Mouse (Mus musculus) kidney, postnatal 0 days (tissue): ENCODE data around the gene Pnrc2. TPM values are rescaled to one million over a fixed set of nuclear protein-coding genes. Genes with fewer than 3 reads are reported as not detected.

Experiments
- ATAC-seq: fragments of 200-750 bp; cut with Nextera tagmentation; replicated peaks from 2 replicates; pipeline ENCODE4 v1.8.0; 2017; ENCODE audit warnings: low read depth, moderate number of reproducible peaks, moderate TSS enrichment, moderate library complexity; ENCODE audit not compliant: low FRiP score
- DNase-seq: peaks from one replicate; pipeline ENCODE4 v3.0.0-alpha.2; 2016; ENCODE audit warnings: low spot score
- H3K27ac ChIP-seq: fragments of 300-500 bp; sonication (generic); 2 replicates; pipeline ENCODE4 v1.5.1; 2014; ENCODE audit warnings: mild to moderate bottlenecking
- H3K27me3 ChIP-seq: fragments of 300-500 bp; sonication (generic); 2 replicates; pipeline ENCODE4 v1.6.1; 2014; ENCODE audit warnings: low read length, mixed read lengths; ENCODE audit not compliant: insufficient read depth
- H3K36me3 ChIP-seq: fragments of 300-500 bp; sonication (generic); 2 replicates; pipeline ENCODE4 v1.6.1; 2014; ENCODE audit warnings: low read length, mixed read lengths; ENCODE audit not compliant: insufficient read depth
- H3K4me1 ChIP-seq: fragments of 300-500 bp; sonication (generic); replicated peaks from 2 replicates; pipeline ENCODE4 v1.6.1; 2014; ENCODE audit warnings: antibody characterized with exemption, low read length, mixed read lengths; ENCODE audit not compliant: insufficient read depth
- H3K4me2 ChIP-seq: fragments of 300-500 bp; sonication (generic); 2 replicates; pipeline ENCODE4 v1.6.1; 2014; ENCODE audit warnings: mild to moderate bottlenecking, low read length, moderate library complexity, mixed read lengths
- H3K4me3 ChIP-seq: fragments of 300-500 bp; sonication (generic); replicated peaks from 2 replicates; pipeline ENCODE4 v1.5.1; 2014; ENCODE audit warnings: low read depth, low read length
- H3K9ac ChIP-seq: fragments of 300-500 bp; sonication (generic); 2 replicates; pipeline ENCODE4 v1.6.1; 2014; ENCODE audit warnings: low read depth, low read length
- H3K9me3 ChIP-seq: fragments of 300-500 bp; sonication (generic); replicated peaks from 2 replicates; pipeline ENCODE4 v1.6.1; 2016; ENCODE audit warnings: low read length, inconsistent platforms, mixed read lengths
- CTCF ChIP-seq: IDR thresholded peaks from 2 replicates; pipeline ENCODE4 v1.5.1; 2016; ENCODE audit warnings: antibody characterized with exemption, low read depth, mild to moderate bottlenecking, moderate library complexity
- WGBS: fragments of 180-500 bp; shearing (Covaris S2); extraction: QIAGEN DNeasy Blood & Tissue Kit; methylation state at CpG from one replicate; pipeline ENCODE4 v1.1.7; 2014; 5-methylcytosine and 5-hydroxymethylcytosine counted together
- polyA plus RNA-seq: library from polyadenylated mRNA; unstranded; fragments of >200 nt; fragmentation: Nextera tagmentation; extraction: Ambion mirVana; gene quantifications from 2 replicates; pipeline ENCODE4 v1.2.1, GENCODE M21; 2015

The Pnrc2 gene
- polyA plus RNA-seq, 1 experiment from 2014 or later = 190 TPM

GRCm38 (mm10) chr4:135888448-135889057, 14.9 kb upstream of the Pnrc2 start:
- WGBS = 90% methylated on average over 24 of the region's 24 CpGs
- ATAC-seq (no peak), DNase-seq (no peak)
- Histone ChIP-seq H3K27me3 (no peaks in the 10 kb centered on the region), H3K4me2 (no peak overlapping the region), H3K9ac (no peak overlapping the region), H3K4me3 (no peak overlapping the region), H3K27ac (no peak overlapping the region), H3K9me3 (no peaks in the 10 kb centered on the region), H3K36me3 (no peaks in the 10 kb centered on the region), H3K4me1 (peaks cover 6% of the 10 kb centered on the region)
- TF ChIP-seq CTCF = no peak

GRCm38 (mm10) chr4:135886184-135886583, 12.5 kb upstream of the Pnrc2 start:
- H3K9me3 ChIP-seq = no peaks in the 10 kb centered on the region
- ATAC-seq = no peak
- no peaks in the 10 kb centered on the region for H3K27me3 ChIP-seq
- no peaks in the 10 kb centered on the region for H3K36me3 ChIP-seq
- DNase-seq = no peak
- H3K4me2 ChIP-seq = no peak overlapping the region
- no peak overlapping the region for H3K27ac ChIP-seq
- no peak overlapping the region for H3K9ac ChIP-seq
- WGBS = 85% methylated on average over 4 of the region's 4 CpGs
- TF ChIP-seq CTCF = no peak
- no peak overlapping the region for H3K4me3 ChIP-seq
- H3K4me1 ChIP-seq = peaks cover 9% of the 10 kb centered on the region

GRCm38 (mm10) chr4:135885676-135886075, 12.0 kb upstream of the Pnrc2 start:
- Histone ChIP-seq H3K4me1 (peaks cover 9% of the 10 kb centered on the region), H3K27ac (no peak overlapping the region), H3K36me3 (no peaks in the 10 kb centered on the region), H3K9ac (no peak overlapping the region), H3K27me3 (no peaks in the 10 kb centered on the region), H3K4me2 (no peak overlapping the region), H3K9me3 (no peaks in the 10 kb centered on the region), H3K4me3 (no peak overlapping the region)
- WGBS = 89% methylated on average over 12 of the region's 12 CpGs
- no peak for DNase-seq
- TF ChIP-seq CTCF = no peak
- no peak for ATAC-seq

GRCm38 (mm10) chr4:135884531-135884930, 10.9 kb upstream of the Pnrc2 start:
- Histone ChIP-seq H3K4me2 (no peak overlapping the region), H3K36me3 (no peaks in the 10 kb centered on the region), H3K4me1 (peaks cover 9% of the 10 kb centered on the region), H3K9me3 (no peaks in the 10 kb centered on the region), H3K27me3 (no peaks in the 10 kb centered on the region), H3K9ac (no peak overlapping the region), H3K4me3 (no peak overlapping the region), H3K27ac (peak overlapping the region; percentile 69)
- DNase-seq (no peak), ATAC-seq (no peak)
- 49% methylated on average over 6 of the region's 6 CpGs for WGBS
- no peak for TF ChIP-seq CTCF

GRCm38 (mm10) chr4:135883881-135884516, 10.3 kb upstream of the Pnrc2 start:
- Histone ChIP-seq H3K4me3 (no peak overlapping the region), H3K4me2 (no peak overlapping the region), H3K9me3 (no peaks in the 10 kb centered on the region), H3K27me3 (no peaks in the 10 kb centered on the region), H3K4me1 (peaks cover 9% of the 10 kb centered on the region), H3K27ac (peak overlapping the region; percentile 69), H3K9ac (no peak overlapping the region), H3K36me3 (no peaks in the 10 kb centered on the region)
- TF ChIP-seq CTCF = no peak
- 50% methylated on average over 7 of the region's 7 CpGs for WGBS
- ATAC-seq (no peak), DNase-seq (no peak)

- H3K4me2 ChIP-seq = no peak overlapping the region
- H3K9me3 ChIP-seq = no peaks in the 10 kb centered on the region
- no peaks in the 10 kb centered on the region for H3K27me3 ChIP-seq
- H3K9ac ChIP-seq = no peak overlapping the region
- no peak overlapping the region for H3K4me3 ChIP-seq
- peaks cover 9% of the 10 kb centered on the region for H3K4me1 ChIP-seq
- no peak for ATAC-seq
- peak; percentile 70 for DNase-seq
- TF ChIP-seq CTCF = no peak
- peak overlapping the region; percentile 69 for H3K27ac ChIP-seq
- H3K36me3 ChIP-seq = no peaks in the 10 kb centered on the region
- 24% methylated on average over 10 of the region's 10 CpGs for WGBS
These were observed 9.8 kb upstream of the Pnrc2 start for GRCm38 (mm10) chr4:135883401-135883851.
